29 mouse cellular contexts compared by ENCODE assay signal in genomic region chr1:190981412-190981811, GRCm38 (mm10). TPM values are rescaled to one million over a fixed set of nuclear protein-coding genes. Genes with fewer than 3 reads are reported as not detected.
"Had no signal": no experiment of that assay in that cellular context is flagged by ENCODE, and none has a peak within 500 bp of the region (broad histone marks: within the 10 kb centered on the region; RNA-seq: fewer than 3 reads in every experiment).

No protein-coding gene starts in this region.

- H3K27ac ChIP-seq: kidney, embryonic 15.5 days; left cerebral cortex, adult 2 months; limb, embryonic 12.5 days; limb, embryonic 15.5 days; liver, embryonic 14.5 days; midbrain, embryonic 12.5 days; midbrain, embryonic 15.5 days; neural tube, embryonic 12.5 days; neural tube, embryonic 15.5 days; stomach, embryonic 15.5 days had no signal

- ATAC-seq: liver, postnatal 0 days; lung, postnatal 0 days; midbrain, embryonic 15.5 days had no signal

- H3K4me3 ChIP-seq: kidney, embryonic 15.5 days; left cerebral cortex, adult 2 months; limb, embryonic 12.5 days; limb, embryonic 15.5 days; midbrain, embryonic 12.5 days; midbrain, embryonic 15.5 days; neural tube, embryonic 12.5 days; neural tube, embryonic 15.5 days; stomach, embryonic 15.5 days had no signal

- H3K27me3 ChIP-seq: limb, embryonic 12.5 days; limb, embryonic 15.5 days; midbrain, embryonic 12.5 days; midbrain, embryonic 15.5 days; neural tube, embryonic 12.5 days; neural tube, embryonic 15.5 days; stomach, embryonic 15.5 days had no signal

- H3K36me3 ChIP-seq: kidney, embryonic 15.5 days; limb, embryonic 15.5 days; midbrain, embryonic 12.5 days; midbrain, embryonic 15.5 days; neural tube, embryonic 12.5 days; neural tube, embryonic 15.5 days; stomach, embryonic 15.5 days had no signal

- H3K9ac ChIP-seq: kidney, embryonic 15.5 days; limb, embryonic 12.5 days; limb, embryonic 15.5 days; liver, embryonic 14.5 days; liver, postnatal 0 days; lung, embryonic 14.5 days; midbrain, embryonic 12.5 days; midbrain, embryonic 15.5 days; neural tube, embryonic 12.5 days; neural tube, embryonic 15.5 days; stomach, embryonic 15.5 days had no signal

- H3K4me2 ChIP-seq: kidney, embryonic 15.5 days; limb, embryonic 12.5 days; limb, embryonic 15.5 days; liver, embryonic 11.5 days; lung, embryonic 14.5 days; midbrain, embryonic 12.5 days; midbrain, embryonic 15.5 days; neural tube, embryonic 12.5 days; neural tube, embryonic 15.5 days; stomach, embryonic 15.5 days had no signal

- H3K9me3 ChIP-seq: kidney, embryonic 15.5 days; limb, embryonic 12.5 days; limb, embryonic 15.5 days; midbrain, embryonic 12.5 days; midbrain, embryonic 15.5 days; neural tube, embryonic 12.5 days; neural tube, embryonic 15.5 days; stomach, embryonic 15.5 days had no signal

- DNase-seq: kidney, adult 11 months; kidney, adult 8-10 months; kidney, postnatal 10 days; kidney, postnatal 36 days; layer of hippocampus, postnatal 36 days; liver, postnatal 0 days; lung, embryonic 14.5 days; lung, postnatal 36 days; retina, postnatal 1 day; right cerebral cortex, postnatal 25 days; thymus, adult 2 months; thymus, postnatal 14 days had no signal

RNA-seq across cellular contexts. Expression of gene Spata45, which starts 55.0 kb away (rescaled TPM):
- total RNA-seq: layer of hippocampus, adult 8-10 months; layer of hippocampus, postnatal 10 days; layer of hippocampus, postnatal 36 days; left cerebral cortex, adult 2 months; left cerebral cortex, postnatal 10 days; left cerebral cortex, postnatal 36 days had no signal
- polyA plus RNA-seq: kidney, embryonic 15.5 days; limb, embryonic 12.5 days; limb, embryonic 15.5 days; liver, embryonic 11.5 days; liver, embryonic 14.5 days; liver, postnatal 0 days; lung, embryonic 14.5 days; lung, postnatal 0 days; midbrain, embryonic 12.5 days; midbrain, embryonic 15.5 days; neural tube, embryonic 15.5 days; spleen, adult 2 months; stomach, embryonic 15.5 days; thymus, adult 2 months had no signal
